ENCODE assay signal across 25 mouse cellular contexts in the genomic region with DNA sequence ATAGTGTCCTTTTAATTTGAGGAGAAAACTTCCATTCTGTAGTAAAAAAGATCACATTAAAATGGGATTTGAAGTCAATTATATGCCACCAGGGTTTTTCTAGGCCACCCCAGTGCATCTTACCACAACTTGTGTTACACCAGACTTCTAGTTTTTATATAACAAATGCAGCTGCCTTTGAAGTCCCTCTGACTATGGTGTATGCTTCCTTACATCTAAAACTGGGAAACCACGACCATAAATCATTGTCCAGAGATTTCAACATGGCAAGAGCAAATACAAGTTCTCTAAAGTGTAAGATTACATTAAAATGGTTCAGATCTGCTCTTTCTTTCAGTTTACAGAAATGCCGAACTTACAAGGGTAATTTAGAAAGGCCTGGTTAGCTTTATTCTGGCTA.
"Had no signal": no experiment of that assay in that cellular context is flagged by ENCODE, and none has a peak within 500 bp of the region (broad histone marks: within the 10 kb centered on the region; RNA-seq: fewer than 3 reads in every experiment).

No protein-coding gene starts in this region.

- H3K27ac ChIP-seq: heart, embryonic 10.5 days; hindbrain, embryonic 13.5 days; hindbrain, embryonic 15.5 days; hindbrain, postnatal 0 days; kidney, embryonic 15.5 days; kidney, postnatal 0 days; limb, embryonic 10.5 days; limb, embryonic 12.5 days; liver, embryonic 13.5 days; liver, embryonic 15.5 days had no signal

- H3K27me3 ChIP-seq: heart, embryonic 12.5 days; hindbrain, embryonic 13.5 days; hindbrain, embryonic 15.5 days; kidney, embryonic 15.5 days; limb, embryonic 12.5 days; liver, embryonic 13.5 days; liver, embryonic 15.5 days had no signal

- H3K9me3 ChIP-seq: heart, embryonic 10.5 days; heart, embryonic 12.5 days; hindbrain, embryonic 13.5 days; hindbrain, embryonic 15.5 days; kidney, embryonic 15.5 days; limb, embryonic 10.5 days; limb, embryonic 12.5 days; liver, embryonic 13.5 days; liver, embryonic 15.5 days had no signal

- DNase-seq: gastrocnemius, postnatal 14 days; gastrocnemius, postnatal 36 days; heart, adult 18-20 months; heart, postnatal 10 days; heart, postnatal 4 days; kidney, adult 11 months; kidney, adult 2 months; kidney, adult 9 months; kidney, postnatal 14 days; kidney, postnatal 36 days; layer of hippocampus, adult 9-11 months; layer of hippocampus, postnatal 36 days; liver; liver, embryonic 13.5 days had no signal

- H3K4me1 ChIP-seq: heart, embryonic 10.5 days; heart, embryonic 12.5 days; hindbrain, embryonic 13.5 days; hindbrain, embryonic 15.5 days; kidney, embryonic 15.5 days; limb, embryonic 10.5 days; limb, embryonic 12.5 days; liver, embryonic 13.5 days; liver, embryonic 15.5 days had no signal

- ATAC-seq: hindbrain, postnatal 0 days; intestine, embryonic 16.5 days had no signal

- H3K4me3 ChIP-seq: heart, embryonic 10.5 days; heart, embryonic 12.5 days; hindbrain, embryonic 13.5 days; hindbrain, embryonic 15.5 days; kidney, embryonic 15.5 days; limb, embryonic 10.5 days; limb, embryonic 12.5 days; liver, embryonic 13.5 days; liver, embryonic 15.5 days had no signal
